Mouse (Mus musculus) forebrain, embryonic 10.5 days (tissue): ENCODE results near the gene Gm28374. TPM values are rescaled to one million over a fixed set of nuclear protein-coding genes. Genes with fewer than 3 reads are reported as not detected.

Experiments used
- DNase-seq: peaks from one replicate; pipeline ENCODE4 v3.0.0-alpha.2; 2017; ENCODE audit warnings: low spot score; ENCODE audit errors: extremely low spot score
- H3K27ac ChIP-seq: fragments of 300-500 bp; sonication (generic); 2 replicates; pipeline ENCODE4 v1.5.1; 2016; ENCODE audit warnings: mild to moderate bottlenecking
- H3K27me3 ChIP-seq: fragments of 300-500 bp; sonication (generic); 2 replicates; pipeline ENCODE4 v1.6.1; 2016; ENCODE audit warnings: mild to moderate bottlenecking; ENCODE audit not compliant: poor library complexity, severe bottlenecking
- H3K36me3 ChIP-seq: fragments of 300-500 bp; sonication (generic); replicated peaks from 2 replicates; pipeline ENCODE4 v1.6.1; 2016; ENCODE audit warnings: mild to moderate bottlenecking, moderate library complexity
- H3K4me1 ChIP-seq: fragments of 300-500 bp; sonication (generic); 2 replicates; pipeline ENCODE4 v1.6.1; 2016
- H3K4me3 ChIP-seq: fragments of 300-500 bp; sonication (generic); 2 replicates; pipeline ENCODE4 v1.5.1; 2016; ENCODE audit warnings: mild to moderate bottlenecking, moderate library complexity
- H3K9me3 ChIP-seq: fragments of 300-500 bp; sonication (generic); 2 replicates; pipeline ENCODE4 v1.6.1; 2016; ENCODE audit warnings: mild to moderate bottlenecking, moderate library complexity
- WGBS: fragments of 180-500 bp; shearing (Covaris S2); methylation state at CpG from one replicate; pipeline ENCODE4 v1.1.7; 2016; 5-methylcytosine and 5-hydroxymethylcytosine counted together
- polyA plus RNA-seq: library from polyadenylated mRNA; unstranded; fragments of >200 nt; fragmentation: Nextera tagmentation; extraction: Ambion mirVana; gene quantifications from 2 replicates; pipeline ENCODE4 v1.2.1, GENCODE M21; 2016

Gm28374 gene
- polyA plus RNA-seq, 1 experiment from 2014 or later: 3.1 TPM

DNA sequence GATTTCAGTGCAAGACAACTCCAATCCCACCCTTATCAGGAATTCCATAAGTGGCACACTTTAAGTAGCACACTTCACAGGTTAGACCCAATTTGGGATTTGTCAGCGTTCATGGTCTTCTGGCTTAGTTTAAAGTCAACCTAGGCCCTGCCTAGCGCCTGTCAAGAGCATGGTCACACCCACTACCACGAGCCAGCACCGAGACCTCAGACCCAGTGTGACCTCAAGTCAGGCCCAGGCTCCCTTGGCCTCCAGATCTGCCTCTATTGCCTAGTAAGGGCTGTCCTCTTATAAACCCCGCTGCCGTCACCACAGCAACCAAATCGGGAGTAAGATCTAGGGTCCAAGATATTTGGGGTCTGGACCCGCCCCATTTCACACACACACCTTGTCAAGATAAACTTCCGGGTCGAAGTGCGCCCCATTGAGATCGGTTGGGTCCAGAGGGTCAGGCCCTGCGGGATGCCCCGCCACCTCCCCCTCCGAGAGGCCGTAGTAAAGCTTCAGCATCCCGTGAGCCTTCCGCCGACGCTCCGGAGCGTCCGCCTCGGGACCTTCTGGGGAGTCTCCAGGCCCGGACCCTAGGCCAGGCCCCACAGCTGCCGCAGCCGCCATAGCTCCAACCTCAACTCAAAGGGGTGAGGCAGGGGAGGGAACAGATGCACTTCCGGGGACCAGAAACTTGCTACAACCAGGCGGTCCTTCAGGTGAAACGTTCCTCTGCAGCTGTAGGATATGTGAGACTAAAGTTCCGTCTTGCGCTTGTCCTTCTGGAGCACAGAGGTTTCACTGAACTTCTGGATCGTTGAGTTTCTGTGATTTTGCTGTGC, 5.3 kb downstream of the Gm28374 start, which contains the start of gene Vps51:
Vps51 (minus strand) TSS at position 668 of the 830 bp plus-strand sequence.
- Histone ChIP-seq H3K27ac (peak within 1 kb of the TSS; percentile 94), H3K36me3 (peaks cover 50% of the 10 kb centered on the region), H3K9me3 (no peaks in the 10 kb centered on the region), H3K4me3 (peak within 1 kb of the TSS; percentile 76), H3K27me3 (no peaks in the 10 kb centered on the region), H3K4me1 (peaks cover 18% of the 10 kb centered on the region)
- DNase-seq: peak; percentile 83
- WGBS: 2% methylated on average over 33 of the region's 33 CpGs

DNA sequence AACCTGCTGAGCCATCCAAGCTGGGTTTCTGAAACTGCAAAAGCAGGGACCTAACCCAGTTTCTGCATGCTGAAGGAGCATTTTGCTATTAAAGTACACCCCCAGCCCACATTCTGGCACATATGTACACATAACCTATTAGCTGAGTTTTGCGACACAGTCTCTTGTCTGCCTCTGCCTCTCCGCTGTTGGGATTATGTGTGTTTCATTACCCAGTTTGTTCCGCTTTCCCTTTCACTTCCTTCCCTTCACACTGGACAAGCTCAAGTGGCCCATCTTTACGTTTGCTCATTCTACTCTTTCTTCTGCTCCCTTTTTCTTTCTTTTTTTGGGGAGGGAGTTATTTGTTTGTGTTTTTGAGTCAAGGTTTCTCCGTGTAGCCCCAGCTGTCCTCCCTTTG, 8.2 kb downstream of the Gm28374 start:
- Histone ChIP-seq H3K36me3 (peaks cover 57% of the 10 kb centered on the region), H3K9me3 (no peaks in the 10 kb centered on the region), H3K4me3 (no peak overlapping the region), H3K27me3 (0 out of 2 replicates have a peak, but pooled peaks cover 1% of the 10 kb centered on the region), H3K27ac (no peak overlapping the region), H3K4me1 (peaks cover 20% of the 10 kb centered on the region)
- WGBS: 86% methylated on average over 5 of the region's 5 CpGs
- no peak for DNase-seq

GRCm38 (mm10) chr19:6071261-6071660, 10.8 kb downstream of the Gm28374 start:
- WGBS: 93% methylated on average over 19 of the region's 19 CpGs
- H3K27me3 ChIP-seq: 0 out of 2 replicates have a peak, but pooled peaks cover 3% of the 10 kb centered on the region
- peaks cover 63% of the 10 kb centered on the region for H3K36me3 ChIP-seq
- H3K27ac ChIP-seq: no peak overlapping the region
- peaks cover 32% of the 10 kb centered on the region for H3K4me1 ChIP-seq
- no peak overlapping the region for H3K4me3 ChIP-seq
- DNase-seq: no peak
- H3K9me3 ChIP-seq: no peaks in the 10 kb centered on the region

DNA sequence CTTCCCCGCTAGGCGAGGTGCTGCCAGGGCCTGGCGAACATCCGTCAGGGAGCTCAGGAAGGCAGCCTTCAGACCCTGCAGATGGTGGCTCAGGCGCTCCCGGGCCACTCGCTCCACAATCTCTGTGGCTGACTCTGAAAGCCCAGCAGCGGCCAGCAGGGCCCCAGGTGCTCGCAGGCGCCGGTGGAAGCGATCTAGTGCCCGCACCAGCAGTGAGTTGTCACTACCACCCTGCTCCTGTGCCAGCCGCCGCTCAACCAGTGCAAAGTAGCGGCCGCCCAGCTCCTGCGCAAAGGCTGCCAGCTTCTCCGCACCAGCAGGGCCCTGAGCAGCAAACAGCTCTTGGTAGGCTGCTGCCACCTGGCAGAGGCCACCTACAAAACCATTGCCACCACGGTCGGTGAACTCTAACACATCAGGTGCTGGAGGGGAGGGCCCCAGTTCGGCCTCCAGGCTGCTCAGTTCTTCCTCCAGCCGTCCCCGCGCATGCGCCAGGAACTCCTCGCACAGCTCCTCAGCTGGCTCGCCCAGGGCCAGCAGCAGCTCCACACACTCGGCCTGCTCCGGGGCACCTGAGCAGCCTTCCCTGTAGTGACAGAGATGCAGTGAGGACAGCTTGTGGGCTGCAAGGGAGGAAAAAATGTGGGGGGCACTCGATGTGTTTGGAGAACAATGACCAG, 11.3 kb downstream of the Gm28374 start:
- Histone ChIP-seq H3K4me1 (peaks cover 32% of the 10 kb centered on the region), H3K27me3 (0 out of 2 replicates have a peak, but pooled peaks cover 3% of the 10 kb centered on the region), H3K36me3 (peaks cover 63% of the 10 kb centered on the region), H3K9me3 (no peaks in the 10 kb centered on the region), H3K4me3 (peak overlapping the region; percentile 5; the same call in 1 of the 2 replicates), H3K27ac (no peak overlapping the region)
- WGBS: 96% methylated on average over 31 of the region's 31 CpGs
- DNase-seq: no peak

- Histone ChIP-seq H3K27ac (no peak overlapping the region), H3K4me1 (peaks cover 34% of the 10 kb centered on the region), H3K9me3 (no peaks in the 10 kb centered on the region), H3K27me3 (0 out of 2 replicates have a peak, but pooled peaks cover 3% of the 10 kb centered on the region), H3K4me3 (no peak overlapping the region), H3K36me3 (peaks cover 56% of the 10 kb centered on the region)
- no peak for DNase-seq
- 92% methylated on average over 10 of the region's 10 CpGs for WGBS
Observed at GRCm38 (mm10) chr19:6069851-6070250, 12.2 kb downstream of the Gm28374 start.

DNA sequence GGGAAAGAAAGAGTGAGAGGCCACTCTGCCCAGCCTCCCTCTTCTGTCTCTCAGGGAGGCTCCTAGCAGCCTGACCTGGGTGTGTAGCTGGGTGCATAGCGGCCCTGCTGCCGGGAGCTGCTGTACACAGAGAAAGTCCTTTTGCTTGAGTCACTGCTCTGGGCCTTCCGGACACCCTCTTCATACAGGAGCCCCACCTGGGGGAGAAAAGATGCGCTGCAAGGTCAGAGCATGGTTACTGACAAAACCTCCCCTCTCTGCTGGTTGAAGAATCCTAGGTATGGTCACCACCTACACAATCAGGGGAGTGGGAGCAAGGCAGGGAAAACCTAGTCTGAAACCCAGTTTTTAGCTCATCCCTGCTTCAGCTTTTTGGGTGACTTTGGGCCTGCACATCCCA, 13.1 kb downstream of the Gm28374 start:
- 0 out of 2 replicates have a peak, but pooled peaks cover 3% of the 10 kb centered on the region for H3K27me3 ChIP-seq
- H3K27ac ChIP-seq: 0 out of 2 replicates have a peak overlapping the region, but pooled peaks have one; percentile 30
- H3K4me3 ChIP-seq: peak overlapping the region; percentile 12; the same call in 1 of the 2 replicates
- H3K4me1 ChIP-seq: peaks cover 34% of the 10 kb centered on the region
- no peaks in the 10 kb centered on the region for H3K9me3 ChIP-seq
- 79% methylated on average over 4 of the region's 4 CpGs for WGBS
- H3K36me3 ChIP-seq: peaks cover 52% of the 10 kb centered on the region
- no peak for DNase-seq

DNA sequence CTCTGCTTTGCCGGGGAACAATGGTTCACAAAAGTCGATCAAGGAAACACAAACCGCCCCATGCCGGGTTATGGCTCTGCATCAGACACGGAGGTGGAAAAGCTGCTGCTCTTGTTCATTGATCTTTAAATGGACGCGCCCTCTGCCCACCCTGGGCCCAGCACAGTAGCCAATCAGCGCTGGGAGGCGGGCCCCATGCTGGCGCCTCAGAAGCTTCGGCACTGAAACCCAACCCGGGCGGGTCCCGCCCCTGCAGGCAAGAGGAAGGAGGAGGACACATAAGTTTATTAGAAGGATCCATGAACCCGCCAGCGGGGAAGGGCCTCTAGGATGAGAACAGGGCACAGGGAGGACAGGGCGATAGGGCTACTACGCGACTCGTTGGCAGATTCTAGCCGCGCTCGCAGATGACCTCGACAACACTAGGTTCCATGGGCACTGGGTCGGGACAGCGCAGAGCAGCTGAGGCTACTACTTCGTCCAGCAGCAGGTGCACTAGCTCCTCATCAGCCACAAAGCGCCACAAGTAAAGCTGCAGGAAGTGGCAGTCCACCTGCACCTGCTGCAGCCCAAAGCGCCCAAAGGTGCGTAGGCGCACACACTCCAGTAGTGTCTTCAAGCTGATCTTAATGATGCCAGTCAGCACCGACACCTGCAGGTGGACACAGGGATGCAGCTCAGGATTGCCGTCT, 14.2 kb downstream of the Gm28374 start, which contains the start of gene Tm7sf2:
Tm7sf2 (minus strand) TSS at position 650 of the 692 bp plus-strand sequence.
- DNase-seq: peak; percentile 92
- WGBS: 8% methylated on average over 33 of the region's 33 CpGs
- H3K4me1 ChIP-seq: peaks cover 38% of the 10 kb centered on the region
- no peaks in the 10 kb centered on the region for H3K9me3 ChIP-seq
- H3K27ac ChIP-seq: peak within 1 kb of the TSS; percentile 89
- H3K4me3 ChIP-seq: peak within 1 kb of the TSS; percentile 70
- 0 out of 2 replicates have a peak, but pooled peaks cover 3% of the 10 kb centered on the region for H3K27me3 ChIP-seq
- H3K36me3 ChIP-seq: peaks cover 53% of the 10 kb centered on the region

GRCm38 (mm10) chr19:6067011-6067723, 14.9 kb downstream of the Gm28374 start:
- H3K36me3 ChIP-seq: peaks cover 51% of the 10 kb centered on the region

GRCm38 (mm10) chr19:6066571-6066970, 15.5 kb downstream of the Gm28374 start:
- H3K4me3 ChIP-seq: peak overlapping the region; percentile 70
- DNase-seq: no peak
- WGBS: 46% methylated on average over 5 of the region's 5 CpGs
- peaks cover 48% of the 10 kb centered on the region for H3K36me3 ChIP-seq
- 0 out of 2 replicates have a peak, but pooled peaks cover 3% of the 10 kb centered on the region for H3K27me3 ChIP-seq
- H3K4me1 ChIP-seq: peaks cover 51% of the 10 kb centered on the region
- H3K27ac ChIP-seq: peak overlapping the region; percentile 89
- no peaks in the 10 kb centered on the region for H3K9me3 ChIP-seq

More at GRCm38 (mm10) chr19:6067011-6067723, 14.9 kb downstream of the Gm28374 start:
- peak; percentile 86 for DNase-seq
- WGBS: under 1% methylated on average over 30 of the region's 30 CpGs
- Histone ChIP-seq H3K27me3 (0 out of 2 replicates have a peak, but pooled peaks cover 3% of the 10 kb centered on the region), H3K27ac (peak overlapping the region; percentile 89), H3K4me3 (peak overlapping the region; percentile 70), H3K4me1 (peaks cover 45% of the 10 kb centered on the region), H3K9me3 (no peaks in the 10 kb centered on the region)

- Histone ChIP-seq H3K27ac (no peak overlapping the region), H3K4me1 (peaks cover 62% of the 10 kb centered on the region), H3K9me3 (no peaks in the 10 kb centered on the region), H3K36me3 (peaks cover 37% of the 10 kb centered on the region), H3K27me3 (no peaks in the 10 kb centered on the region), H3K4me3 (peak overlapping the region; percentile 70; the same call in 1 of the 2 replicates)
- WGBS: 95% methylated on average over 6 of the region's 6 CpGs
- no peak for DNase-seq
Observed at GRCm38 (mm10) chr19:6063081-6063480, 19.0 kb downstream of the Gm28374 start.

DNA sequence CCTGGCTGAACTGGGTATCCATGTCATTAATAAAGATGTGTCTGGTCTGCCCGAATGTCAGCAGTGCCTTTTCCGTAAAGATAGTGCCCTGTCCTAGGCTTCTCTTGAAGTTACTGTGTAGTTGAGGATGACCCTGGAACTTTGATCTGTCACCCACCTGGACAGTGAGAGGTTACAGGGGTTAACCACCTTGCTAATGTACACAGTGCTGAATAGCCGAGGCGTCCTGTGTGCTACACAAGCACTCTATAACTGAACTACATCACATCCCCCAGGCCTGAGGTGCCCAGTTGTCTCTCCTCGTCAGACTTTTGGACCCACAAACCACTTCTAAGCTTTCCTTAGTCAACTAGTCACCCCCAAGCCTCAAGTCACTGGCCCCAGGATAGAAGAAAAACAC, 19.6 kb downstream of the Gm28374 start:
- H3K27me3 ChIP-seq: no peaks in the 10 kb centered on the region
- 82% methylated on average over 5 of the region's 5 CpGs for WGBS
- DNase-seq: no peak
- peaks cover 37% of the 10 kb centered on the region for H3K36me3 ChIP-seq
- no peaks in the 10 kb centered on the region for H3K9me3 ChIP-seq
- H3K4me3 ChIP-seq: peak overlapping the region; percentile 70
- H3K4me1 ChIP-seq: peaks cover 56% of the 10 kb centered on the region
- peak overlapping the region; percentile 92 for H3K27ac ChIP-seq
